Mouse (Mus musculus) lung, adult 2 months (tissue): ENCODE data around the gene Gpx1.

Source experiments
- CTCF ChIP-seq: fragments of 200-500 bp; IDR thresholded peaks from 2 replicates; pipeline ENCODE4 v1.5.1; 2011; ENCODE audit warnings: mild to moderate bottlenecking, low read length, control low read depth; ENCODE audit not compliant: insufficient read depth
- POLR2A ChIP-seq: fragments of 200-500 bp; IDR thresholded peaks from 2 replicates; pipeline ENCODE4 v1.6.1; 2011; ENCODE audit warnings: low read depth, mild to moderate bottlenecking, control low read depth, low read length, borderline replicate concordance; ENCODE audit errors: extremely low read depth

GRCm38 (mm10) chr9:108339886-108340257, 1.2 kb downstream of the Gpx1 start:
- TF ChIP-seq POLR2A = peak; percentile 39; the same call in 1 of the 2 replicates
- TF ChIP-seq CTCF = no peak
